Mouse (Mus musculus) forebrain, embryonic 16.5 days (tissue): ENCODE measurements around the gene Vwf. TPM values are rescaled to one million over a fixed set of nuclear protein-coding genes. Genes with fewer than 3 reads are reported as not detected.
A peak's percentile ranks its signal among the peaks of the same experiment; 100 is the strongest.

Experiments
- ATAC-seq: fragments of 200-750 bp; cut with Nextera tagmentation; 2 replicates; pipeline ENCODE4 v1.8.0; 2017; ENCODE audit warnings: mild to moderate bottlenecking, moderate library complexity
- H3K27ac ChIP-seq: fragments of 300-500 bp; sonication (generic); 2 replicates; pipeline ENCODE4 v1.5.1; 2014; ENCODE audit warnings: low read length, control low read depth
- H3K27me3 ChIP-seq: fragments of 300-500 bp; sonication (generic); replicated peaks from 2 replicates; pipeline ENCODE4 v1.6.1; 2014; ENCODE audit warnings: low read length; ENCODE audit not compliant: control insufficient read depth, insufficient read depth
- H3K36me3 ChIP-seq: fragments of 300-500 bp; sonication (generic); 2 replicates; pipeline ENCODE4 v1.6.1; 2014; ENCODE audit not compliant: control insufficient read depth, insufficient read depth
- H3K4me1 ChIP-seq: fragments of 300-500 bp; sonication (generic); replicated peaks from 2 replicates; pipeline ENCODE4 v1.6.1; 2014; ENCODE audit warnings: low read length; ENCODE audit not compliant: control insufficient read depth, insufficient read depth
- H3K4me2 ChIP-seq: fragments of 300-500 bp; sonication (generic); 2 replicates; pipeline ENCODE4 v1.6.1; 2014; ENCODE audit warnings: mild to moderate bottlenecking, low read length, control low read depth
- H3K4me3 ChIP-seq: fragments of 300-500 bp; sonication (generic); replicated peaks from 2 replicates; pipeline ENCODE4 v1.5.1; 2014; ENCODE audit warnings: mild to moderate bottlenecking, low read length, control low read depth
- H3K9ac ChIP-seq: fragments of 300-500 bp; sonication (generic); replicated peaks from 2 replicates; pipeline ENCODE4 v1.6.1; 2014; ENCODE audit warnings: low read depth, low read length, control low read depth
- H3K9me3 ChIP-seq: fragments of 300-500 bp; sonication (generic); 2 replicates; pipeline ENCODE4 v1.6.1; 2016; ENCODE audit warnings: low read length; ENCODE audit not compliant: control insufficient read depth
- WGBS: fragments of 180-500 bp; shearing (Covaris S2); extraction: QIAGEN DNeasy Blood & Tissue Kit; methylation state at CpG from one replicate; pipeline ENCODE4 v1.1.7; 2014; 5-methylcytosine and 5-hydroxymethylcytosine counted together
- polyA plus RNA-seq: library from polyadenylated mRNA; unstranded; fragments of >200 nt; fragmentation: Nextera tagmentation; extraction: Ambion mirVana; gene quantifications from 2 replicates; pipeline ENCODE4 v1.2.1, GENCODE M21; 2015

The Vwf gene
- polyA plus RNA-seq, 1 experiment from 2014 or later, result 6.3 TPM

DNA sequence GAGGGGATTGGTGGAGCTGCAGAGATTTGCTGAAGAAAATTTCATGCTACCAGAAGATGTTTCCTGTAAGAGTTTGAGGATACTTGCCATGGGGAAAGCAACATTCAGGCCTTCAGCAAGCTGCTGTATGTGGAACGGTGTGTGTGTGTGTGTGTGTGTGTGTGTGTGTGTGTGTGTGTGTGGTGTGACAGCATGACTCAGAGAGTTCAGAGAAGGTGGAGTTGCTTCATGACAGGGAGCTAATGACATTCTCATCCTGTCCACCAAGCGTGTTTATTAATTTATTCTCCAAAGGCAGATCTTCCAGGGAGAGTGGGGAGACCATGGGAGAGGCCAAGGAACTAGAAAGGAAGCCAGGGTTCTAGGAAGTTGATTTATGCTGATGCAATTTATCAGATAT lies 117.3 kb downstream of the Vwf start:
- Histone ChIP-seq H3K27ac (no peak overlapping the region), H3K4me3 (no peak overlapping the region), H3K9ac (no peak overlapping the region), H3K9me3 (no peaks in the 10 kb centered on the region), H3K4me1 (no peaks in the 10 kb centered on the region), H3K4me2 (no peak overlapping the region), H3K36me3 (no peaks in the 10 kb centered on the region), H3K27me3 (no peaks in the 10 kb centered on the region)
- 88% methylated on average over 2 of the region's 2 CpGs for WGBS
- no peak for ATAC-seq

- H3K4me3 ChIP-seq, result no peak overlapping the region
- H3K4me1 ChIP-seq, result no peaks in the 10 kb centered on the region
- no peak overlapping the region for H3K9ac ChIP-seq
- H3K36me3 ChIP-seq, result no peaks in the 10 kb centered on the region
- H3K9me3 ChIP-seq, result no peaks in the 10 kb centered on the region
- WGBS, result 86% methylated on average over 3 of the region's 3 CpGs
- no peaks in the 10 kb centered on the region for H3K27me3 ChIP-seq
- no peak for ATAC-seq
- no peak overlapping the region for H3K27ac ChIP-seq
- H3K4me2 ChIP-seq, result no peak overlapping the region
These were observed 125.3 kb downstream of the Vwf start for GRCm38 (mm10) chr6:125671835-125672234.

DNA sequence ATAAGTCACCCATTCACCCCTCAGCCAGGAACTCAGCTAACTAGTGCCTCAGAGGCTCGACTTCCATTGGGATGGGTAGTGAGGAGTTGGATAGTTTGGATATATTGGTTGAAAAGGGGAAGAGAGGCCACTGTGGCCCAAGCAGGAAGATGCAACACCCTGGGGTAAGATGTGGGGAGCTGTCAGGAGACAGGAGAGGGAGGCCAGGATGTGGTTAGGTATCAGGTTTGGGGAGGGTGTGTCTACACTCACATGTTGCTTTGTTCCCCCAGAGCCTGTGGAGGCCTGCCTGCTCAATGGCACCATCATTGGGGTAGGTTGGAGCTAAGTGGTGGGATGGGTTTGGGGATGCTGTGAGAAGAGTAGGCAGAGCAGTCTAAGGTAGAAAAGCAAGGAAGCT lies 131.9 kb downstream of the Vwf start:
- Histone ChIP-seq H3K27ac (no peak overlapping the region), H3K4me1 (no peaks in the 10 kb centered on the region), H3K27me3 (no peaks in the 10 kb centered on the region), H3K36me3 (no peaks in the 10 kb centered on the region), H3K4me2 (no peak overlapping the region), H3K4me3 (no peak overlapping the region), H3K9ac (no peak overlapping the region), H3K9me3 (no peaks in the 10 kb centered on the region)
- ATAC-seq, result no peak
- WGBS, result 89% methylated on average over 1 of the region's 1 CpGs

DNA sequence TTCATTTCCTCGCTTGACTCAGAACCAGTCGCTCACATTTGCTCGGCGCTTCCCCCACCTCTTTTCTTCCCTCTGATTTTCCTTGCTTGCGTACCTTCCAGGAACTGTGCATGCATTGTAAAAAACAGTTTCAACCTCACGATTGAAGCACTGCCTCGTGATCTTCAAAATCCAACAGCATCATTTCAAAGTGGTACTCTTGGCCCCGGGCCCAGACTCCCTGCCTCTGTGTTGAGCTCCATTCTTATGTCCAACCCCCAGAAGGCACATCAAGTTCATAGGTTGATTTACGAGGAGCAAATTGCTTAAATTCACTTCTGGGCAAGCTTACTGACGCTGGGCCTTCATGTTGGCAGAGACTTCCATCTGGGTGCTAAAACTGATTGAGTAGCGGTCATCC lies 134.0 kb downstream of the Vwf start:
- Histone ChIP-seq H3K27ac (no peak overlapping the region), H3K4me3 (no peak overlapping the region), H3K4me1 (no peaks in the 10 kb centered on the region), H3K27me3 (no peaks in the 10 kb centered on the region), H3K9ac (no peak overlapping the region), H3K4me2 (no peak overlapping the region), H3K36me3 (no peaks in the 10 kb centered on the region), H3K9me3 (no peaks in the 10 kb centered on the region)
- no peak for ATAC-seq
- WGBS, result 78% methylated on average over 11 of the region's 11 CpGs

DNA sequence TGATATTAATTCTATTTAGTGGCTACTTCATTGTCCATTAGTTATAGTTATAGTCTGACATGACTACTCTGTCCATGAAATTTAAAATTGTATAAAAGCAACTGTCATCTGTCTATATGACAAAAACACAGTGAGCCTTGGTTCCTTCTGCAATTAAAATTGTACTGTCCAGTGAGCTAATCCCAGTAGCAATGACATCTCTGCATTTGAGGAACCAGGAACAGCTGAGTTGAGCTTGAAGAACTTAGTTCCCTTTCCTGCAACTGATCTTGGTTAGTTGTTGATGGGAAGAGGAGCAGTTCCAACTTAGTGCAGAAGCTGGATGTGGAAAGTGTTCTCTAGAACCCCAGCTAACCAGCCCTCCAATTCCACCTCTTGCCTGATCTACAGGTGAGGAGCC lies 138.8 kb downstream of the Vwf start:
- Histone ChIP-seq H3K4me3 (no peak overlapping the region), H3K4me2 (no peak overlapping the region), H3K9ac (no peak overlapping the region), H3K27me3 (no peaks in the 10 kb centered on the region), H3K9me3 (no peaks in the 10 kb centered on the region), H3K4me1 (peaks cover 6% of the 10 kb centered on the region), H3K36me3 (no peaks in the 10 kb centered on the region), H3K27ac (no peak overlapping the region)
- ATAC-seq, result no peak

DNA sequence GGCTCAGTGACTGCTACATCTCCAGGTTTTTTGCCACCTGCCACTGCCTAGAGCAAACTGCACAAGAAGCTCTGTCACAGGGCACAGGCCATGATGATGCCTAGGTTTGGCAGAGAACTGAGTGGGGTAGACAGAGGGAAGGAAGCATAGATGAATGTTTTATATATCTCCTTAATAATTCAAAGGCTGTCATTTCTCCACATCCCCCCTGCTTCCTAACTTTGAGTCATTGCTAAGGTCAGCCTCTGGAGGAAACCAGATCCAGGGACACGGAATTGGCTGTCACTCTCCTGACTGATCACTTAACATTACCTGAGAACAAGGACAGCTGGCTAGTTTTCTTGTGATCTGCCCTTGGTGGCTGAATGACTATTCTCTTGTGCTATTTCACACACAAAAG lies 141.4 kb downstream of the Vwf start:
- Histone ChIP-seq H3K27me3 (no peaks in the 10 kb centered on the region), H3K36me3 (no peaks in the 10 kb centered on the region), H3K4me2 (no peak overlapping the region), H3K9me3 (no peaks in the 10 kb centered on the region), H3K27ac (no peak overlapping the region), H3K4me3 (no peak overlapping the region), H3K4me1 (peaks cover 7% of the 10 kb centered on the region), H3K9ac (no peak overlapping the region)
- 74% methylated on average over 1 of the region's 1 CpGs for WGBS
- ATAC-seq, result no peak

DNA sequence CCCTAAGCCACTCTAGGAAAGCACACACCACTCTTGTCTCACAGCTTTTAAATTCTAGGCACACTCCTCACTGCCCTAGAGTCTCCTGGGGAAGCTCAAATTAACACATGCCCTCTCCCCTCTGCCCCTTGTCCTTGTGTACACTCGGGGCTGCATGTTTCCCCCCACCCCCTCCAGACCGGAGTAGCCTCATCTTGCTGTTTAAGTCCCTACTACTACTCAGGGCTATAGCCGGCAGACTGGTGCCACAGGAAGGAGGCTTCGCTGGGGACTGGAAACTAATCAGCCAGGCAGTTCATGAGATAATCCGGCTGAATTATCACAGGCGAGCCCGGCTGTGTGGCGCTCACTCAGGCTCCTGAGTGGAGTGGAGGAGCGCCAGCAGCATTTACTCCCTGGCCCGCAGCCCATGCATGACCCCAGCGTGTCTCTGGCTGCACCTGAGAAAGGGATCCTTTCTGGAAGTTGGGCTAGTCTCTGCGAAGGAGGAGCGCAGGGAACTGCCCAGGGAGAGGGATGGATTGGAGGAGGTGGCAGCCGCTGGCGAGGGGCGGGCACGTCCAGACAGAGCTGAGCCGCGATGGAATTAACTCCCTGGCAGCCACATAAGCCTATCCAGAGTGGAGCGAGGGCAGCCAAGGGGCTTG lies 143.6 kb downstream of the Vwf start, which contains the start of gene Ano2:
TSS of gene Ano2 (plus strand) at position 363 of the 647 bp plus-strand sequence.
- Histone ChIP-seq H3K4me1 (peaks cover 7% of the 10 kb centered on the region), H3K4me2 (peak within 1 kb of the TSS; percentile 51), H3K27ac (no peak within 1 kb of the TSS), H3K27me3 (no peaks in the 10 kb centered on the region), H3K4me3 (peak within 1 kb of the TSS; percentile 23), H3K9ac (peak within 1 kb of the TSS; percentile 36; the same call in 1 of the 2 replicates), H3K36me3 (no peaks in the 10 kb centered on the region), H3K9me3 (no peaks in the 10 kb centered on the region)
- WGBS, result under 1% methylated on average over 20 of the region's 20 CpGs
- ATAC-seq, result peak; percentile 66

DNA sequence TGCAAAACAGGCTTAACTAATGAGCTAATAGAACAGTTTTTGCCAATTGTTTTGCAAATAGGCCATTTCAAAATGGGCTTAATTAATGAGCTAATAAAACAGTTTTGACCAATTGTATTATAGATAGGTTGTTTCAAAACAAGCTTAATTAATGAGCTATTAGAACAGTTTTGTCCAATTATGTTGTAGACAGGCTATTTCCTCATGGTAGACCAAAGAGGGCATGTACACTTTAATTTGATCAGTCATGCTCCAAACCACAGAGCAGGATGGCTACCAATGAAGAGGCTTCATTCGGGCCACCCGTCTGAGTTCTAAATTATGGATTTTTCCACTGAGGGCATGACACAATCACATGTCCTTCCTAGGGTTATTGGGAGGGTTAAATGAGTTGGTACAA lies 154.6 kb downstream of the Vwf start:
- Histone ChIP-seq H3K9ac (no peak overlapping the region), H3K4me2 (no peak overlapping the region)
- WGBS, result 86% methylated on average over 2 of the region's 2 CpGs

GRCm38 (mm10) chr6:125711261-125711660 lies 164.7 kb downstream of the Vwf start:
- 83% methylated on average over 16 of the region's 16 CpGs for WGBS
- no peaks in the 10 kb centered on the region for H3K9me3 ChIP-seq
- H3K4me1 ChIP-seq, result no peaks in the 10 kb centered on the region
- no peak overlapping the region for H3K4me2 ChIP-seq
- no peak overlapping the region for H3K9ac ChIP-seq
- H3K4me3 ChIP-seq, result no peak overlapping the region
- no peaks in the 10 kb centered on the region for H3K27me3 ChIP-seq
- H3K36me3 ChIP-seq, result no peaks in the 10 kb centered on the region
- no peak overlapping the region for H3K27ac ChIP-seq
- ATAC-seq, result no peak

More for the DNA sequence above, 154.6 kb downstream of the Vwf start:
- no peaks in the 10 kb centered on the region for H3K9me3 ChIP-seq
- ATAC-seq, result no peak
- no peak overlapping the region for H3K27ac ChIP-seq
- no peaks in the 10 kb centered on the region for H3K36me3 ChIP-seq
- no peak overlapping the region for H3K4me3 ChIP-seq
- H3K27me3 ChIP-seq, result no peaks in the 10 kb centered on the region
- H3K4me1 ChIP-seq, result no peaks in the 10 kb centered on the region

- H3K36me3 ChIP-seq, result no peaks in the 10 kb centered on the region
- no peak overlapping the region for H3K9ac ChIP-seq
- no peak overlapping the region for H3K27ac ChIP-seq
- no peaks in the 10 kb centered on the region for H3K27me3 ChIP-seq
- H3K4me3 ChIP-seq, result no peak overlapping the region
- ATAC-seq, result no peak
- WGBS, result 91% methylated on average over 2 of the region's 2 CpGs
- H3K4me2 ChIP-seq, result no peak overlapping the region
- H3K9me3 ChIP-seq, result 0 out of 2 replicates have a peak, but pooled peaks cover 3% of the 10 kb centered on the region
- no peaks in the 10 kb centered on the region for H3K4me1 ChIP-seq
These were observed 179.8 kb downstream of the Vwf start for GRCm38 (mm10) chr6:125726408-125726807.
